Mouse (Mus musculus) ES-Bruce4 (cell line): ENCODE data around the gene Fibcd1. TPM values are rescaled to one million over a fixed set of nuclear protein-coding genes. Genes with fewer than 3 reads are reported as not detected.

Source experiments
- H3K27ac ChIP-seq: 2 replicates; pipeline ENCODE4 v1.5.1; 2012; ENCODE audit warnings: low read length, inconsistent platforms; ENCODE audit not compliant: insufficient read depth
- H3K27me3 ChIP-seq: 2 replicates; pipeline ENCODE4 v1.6.1; 2012; ENCODE audit warnings: mild to moderate bottlenecking, low read length, inconsistent platforms; ENCODE audit not compliant: control insufficient read depth, poor library complexity, insufficient read depth, severe bottlenecking
- H3K36me3 ChIP-seq: 2 replicates; pipeline ENCODE4 v1.6.1; 2012; ENCODE audit warnings: inconsistent platforms, mild to moderate bottlenecking, low read length, moderate library complexity; ENCODE audit not compliant: control insufficient read depth, poor library complexity, insufficient read depth, severe bottlenecking
- H3K4me1 ChIP-seq: one replicate; pipeline ENCODE4 v1.8.1; 2011; ENCODE audit warnings: low read length; ENCODE audit not compliant: control insufficient read depth, insufficient read depth
- H3K4me3 ChIP-seq: 2 replicates; pipeline ENCODE4 v1.5.1; 2011; ENCODE audit warnings: low read depth, mild to moderate bottlenecking, low read length
- H3K9ac ChIP-seq: 2 replicates; pipeline ENCODE4 v1.6.1; 2012; ENCODE audit warnings: low read depth, mild to moderate bottlenecking, inconsistent platforms; ENCODE audit not compliant: poor library complexity, severe bottlenecking
- H3K9me3 ChIP-seq: replicated peaks from 2 replicates; pipeline ENCODE4 v1.6.1; 2012; ENCODE audit warnings: mild to moderate bottlenecking, low read length, inconsistent platforms; ENCODE audit not compliant: control insufficient read depth, poor library complexity, insufficient read depth, severe bottlenecking
- CTCF ChIP-seq: IDR thresholded peaks from one replicate; pipeline ENCODE4 v1.8.1; 2011; ENCODE audit warnings: low read depth, low read length
- EP300 ChIP-seq: IDR thresholded peaks from 2 replicates; pipeline ENCODE4 v1.6.1; 2011; ENCODE audit warnings: low read depth, low read length; ENCODE audit not compliant: insufficient read depth
- POLR2A ChIP-seq: IDR thresholded peaks from one replicate; pipeline ENCODE4 v1.8.1; 2011; ENCODE audit warnings: low read length; ENCODE audit not compliant: insufficient read depth
- polyA plus RNA-seq: library from polyadenylated mRNA; stranded (reverse); fragments of >200 nt; gene quantifications from 2 replicates; pipeline ENCODE4 v1.2.4, GENCODE M21; 2011; ENCODE audit warnings: low read depth; ENCODE audit not compliant: missing spikeins, insufficient read depth, insufficient read length

Gene Fibcd1
- polyA plus RNA-seq, 1 experiment: not detected

- Histone ChIP-seq H3K27me3 (no peaks in the 10 kb centered on the region), H3K4me1 (no peaks in the 10 kb centered on the region), H3K36me3 (no peaks in the 10 kb centered on the region), H3K4me3 (no peak overlapping the region), H3K9me3 (no peaks in the 10 kb centered on the region), H3K9ac (no peak overlapping the region), H3K27ac (no peak overlapping the region)
- TF ChIP-seq POLR2A: no peak
- peak; percentile 76 for TF ChIP-seq CTCF
Observed at GRCm38 (mm10) chr2:31884806-31885205, 39.0 kb upstream of the Fibcd1 start.

DNA sequence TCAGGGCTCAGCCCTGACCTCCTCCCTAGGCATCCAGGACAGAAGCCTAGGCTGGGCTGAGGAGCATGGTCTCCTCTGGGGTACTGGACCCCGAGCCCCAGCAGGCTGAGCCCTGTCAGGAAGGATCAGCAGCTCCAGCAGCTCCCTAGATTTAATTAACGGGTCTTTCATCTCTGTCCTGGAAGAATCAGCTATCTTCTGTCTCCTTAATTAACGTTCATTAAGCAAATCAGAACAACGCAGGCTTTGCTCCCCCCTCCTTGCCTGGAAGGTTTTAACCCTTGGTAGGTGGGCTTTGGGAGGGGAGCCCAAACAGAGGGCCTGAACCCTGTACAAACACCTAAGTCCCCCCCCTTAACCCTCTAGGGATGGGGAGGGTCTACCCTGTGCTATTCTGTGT, 37.3 kb upstream of the Fibcd1 start:
- H3K27me3 ChIP-seq: no peaks in the 10 kb centered on the region
- no peaks in the 10 kb centered on the region for H3K36me3 ChIP-seq
- H3K9ac ChIP-seq: no peak overlapping the region
- H3K4me3 ChIP-seq: no peak overlapping the region
- no peaks in the 10 kb centered on the region for H3K4me1 ChIP-seq
- H3K9me3 ChIP-seq: no peaks in the 10 kb centered on the region
- no peak for TF ChIP-seq CTCF
- no peak for TF ChIP-seq EP300
- TF ChIP-seq POLR2A: no peak
- H3K27ac ChIP-seq: no peak overlapping the region

- Histone ChIP-seq H3K36me3 (no peaks in the 10 kb centered on the region), H3K9me3 (no peaks in the 10 kb centered on the region), H3K27me3 (no peaks in the 10 kb centered on the region), H3K27ac (no peak overlapping the region), H3K4me1 (no peaks in the 10 kb centered on the region), H3K9ac (no peak overlapping the region), H3K4me3 (no peak overlapping the region)
- TF ChIP-seq EP300 (no peak), POLR2A (no peak)
Observed at GRCm38 (mm10) chr2:31880868-31881267, 35.1 kb upstream of the Fibcd1 start.

DNA sequence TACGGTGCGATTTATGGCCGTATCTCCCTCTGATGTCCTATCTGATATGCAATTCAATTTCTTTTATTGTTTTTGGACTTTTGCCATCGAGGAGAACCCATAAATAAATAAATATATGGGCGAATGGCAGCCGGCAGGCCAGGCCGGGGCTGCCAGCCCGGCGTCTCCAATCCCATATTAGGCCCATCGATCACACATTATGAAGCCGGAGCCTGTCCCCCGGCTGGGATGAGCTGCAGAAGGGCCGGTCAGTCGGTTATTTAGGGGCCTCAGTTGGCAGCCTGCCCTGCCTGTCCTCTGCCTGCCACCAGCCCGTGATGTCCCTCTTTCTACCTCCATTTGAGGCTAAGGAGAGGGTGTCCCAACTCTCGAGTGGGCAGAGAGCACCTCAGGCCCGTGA, 32.8 kb upstream of the Fibcd1 start:
- no peak overlapping the region for H3K27ac ChIP-seq
- H3K9ac ChIP-seq: no peak overlapping the region
- no peaks in the 10 kb centered on the region for H3K4me1 ChIP-seq
- no peaks in the 10 kb centered on the region for H3K9me3 ChIP-seq
- H3K27me3 ChIP-seq: no peaks in the 10 kb centered on the region
- H3K4me3 ChIP-seq: no peak overlapping the region
- no peak for TF ChIP-seq EP300
- no peak for TF ChIP-seq CTCF
- no peak for TF ChIP-seq POLR2A
- no peaks in the 10 kb centered on the region for H3K36me3 ChIP-seq

- Histone ChIP-seq H3K9ac (no peak overlapping the region), H3K36me3 (no peaks in the 10 kb centered on the region), H3K4me3 (no peak overlapping the region), H3K27me3 (no peaks in the 10 kb centered on the region), H3K9me3 (no peaks in the 10 kb centered on the region), H3K4me1 (no peaks in the 10 kb centered on the region), H3K27ac (no peak overlapping the region)
- no peak for TF ChIP-seq CTCF
- no peak for TF ChIP-seq EP300
- no peak for TF ChIP-seq POLR2A
Observed at GRCm38 (mm10) chr2:31876446-31876845, 30.6 kb upstream of the Fibcd1 start.

DNA sequence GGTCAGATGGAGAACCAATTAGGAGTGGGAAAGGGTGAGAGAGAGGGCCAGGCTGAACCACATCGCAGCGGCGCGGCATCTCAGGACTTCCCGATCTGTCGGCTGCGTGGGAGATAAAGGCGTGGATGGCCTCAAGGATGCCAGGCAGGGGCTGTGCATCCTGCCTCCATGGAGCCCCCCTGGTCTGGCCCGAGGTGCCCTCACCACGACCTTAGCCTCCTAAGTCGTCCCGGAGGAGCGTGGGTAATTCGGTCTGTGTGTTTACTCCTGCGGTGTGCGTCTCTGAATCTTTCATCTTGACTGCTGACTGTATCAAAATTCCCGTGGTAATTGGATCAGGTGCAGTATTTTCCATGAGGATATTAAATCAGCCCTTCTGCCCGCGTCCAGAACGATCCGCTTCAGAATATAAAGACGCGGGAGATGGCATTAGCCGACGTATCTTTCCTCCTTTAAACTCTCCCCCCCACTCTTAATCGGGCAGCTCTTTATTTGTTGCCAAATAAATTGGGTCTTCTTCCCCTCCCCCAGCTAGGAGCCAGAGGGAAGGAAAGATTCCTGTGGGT, 28.6 kb upstream of the Fibcd1 start:
- no peak overlapping the region for H3K27ac ChIP-seq
- no peaks in the 10 kb centered on the region for H3K27me3 ChIP-seq
- no peak overlapping the region for H3K4me3 ChIP-seq
- TF ChIP-seq EP300 (no peak), POLR2A (no peak), CTCF (no peak)
- H3K9me3 ChIP-seq: no peaks in the 10 kb centered on the region
- no peak overlapping the region for H3K9ac ChIP-seq
- no peaks in the 10 kb centered on the region for H3K4me1 ChIP-seq
- no peaks in the 10 kb centered on the region for H3K36me3 ChIP-seq
